Mouse (Mus musculus): ENCODE data around the gene Retreg1.

The Retreg1 gene

GRCm38 (mm10) chr15:25884416-25884958 lies 41.5 kb downstream of the Retreg1 start:
- DNase-seq = no peak

- DNase-seq = peak; percentile 58 to 88
Measured at GRCm38 (mm10) chr15:25886581-25887011, 43.6 kb downstream of the Retreg1 start.

- no peak for DNase-seq
Measured at GRCm38 (mm10) chr15:25889927-25890326, 46.9 kb downstream of the Retreg1 start.

- DNase-seq = peak; percentile 62 to 65
Measured at GRCm38 (mm10) chr15:25891556-25891955, 48.6 kb downstream of the Retreg1 start.

- DNase-seq = no peak
Measured at GRCm38 (mm10) chr15:25893327-25893726, 50.3 kb downstream of the Retreg1 start.

- DNase-seq = no peak
Measured at GRCm38 (mm10) chr15:25896783-25897182, 53.8 kb downstream of the Retreg1 start.

- no peak for DNase-seq
Measured at GRCm38 (mm10) chr15:25897617-25898016, 54.6 kb downstream of the Retreg1 start.

- DNase-seq = no peak
Measured at GRCm38 (mm10) chr15:25899021-25899420, 56.0 kb downstream of the Retreg1 start.

- peak; percentile 72 to 86 for DNase-seq
Measured at GRCm38 (mm10) chr15:25900540-25900939, 57.6 kb downstream of the Retreg1 start.

- DNase-seq = no peak
Measured at GRCm38 (mm10) chr15:25902931-25903615, 60.1 kb downstream of the Retreg1 start.

- DNase-seq = no peak
Measured at GRCm38 (mm10) chr15:25904435-25905021, 61.5 kb downstream of the Retreg1 start.

GRCm38 (mm10) chr15:25909783-25910494 lies 67.0 kb downstream of the Retreg1 start:
- no peak for DNase-seq

- DNase-seq = no peak
Measured at GRCm38 (mm10) chr15:25910495-25910865, 67.5 kb downstream of the Retreg1 start.

- no peak for DNase-seq
Measured at GRCm38 (mm10) chr15:25910924-25911323, 67.9 kb downstream of the Retreg1 start.

GRCm38 (mm10) chr15:25912911-25913310 lies 69.9 kb downstream of the Retreg1 start:
- DNase-seq = no peak

GRCm38 (mm10) chr15:25913659-25914058 lies 70.7 kb downstream of the Retreg1 start:
- no peak for DNase-seq

GRCm38 (mm10) chr15:25914160-25914559 lies 71.2 kb downstream of the Retreg1 start:
- no peak for DNase-seq

GRCm38 (mm10) chr15:25915013-25915412 lies 72.0 kb downstream of the Retreg1 start:
- peak; percentile 21 to 49 for DNase-seq

- DNase-seq = no peak
Measured at GRCm38 (mm10) chr15:25915574-25916205, 72.7 kb downstream of the Retreg1 start.

GRCm38 (mm10) chr15:25916252-25916651 lies 73.3 kb downstream of the Retreg1 start:
- DNase-seq = no peak

GRCm38 (mm10) chr15:25918641-25919040 lies 75.7 kb downstream of the Retreg1 start:
- no peak for DNase-seq

GRCm38 (mm10) chr15:25919995-25920394 lies 77.0 kb downstream of the Retreg1 start:
- no peak for DNase-seq

- DNase-seq = no peak
Measured at GRCm38 (mm10) chr15:25920886-25921285, 77.9 kb downstream of the Retreg1 start.
